Mouse (Mus musculus) G1E (cell line): ENCODE results near the gene Nox4. TPM values are rescaled to one million over a fixed set of nuclear protein-coding genes. Genes with fewer than 3 reads are reported as not detected.

ENCODE experiments used
- ATAC-seq: 2 replicates; pipeline ENCODE4 v1.8.0; 2016; ENCODE audit warnings: mild to moderate bottlenecking; ENCODE audit not compliant: insufficient number of reproducible peaks, poor library complexity, low FRiP score, severe bottlenecking; ENCODE audit errors: extremely low read depth
- DNase-seq: peaks from one replicate; pipeline ENCODE4 v3.0.0; 2012; ENCODE audit warnings: low spot score
- H3K27me3 ChIP-seq: 2 replicates; pipeline ENCODE4 v1.6.1; 2012; ENCODE audit warnings: mild to moderate bottlenecking, low read length, inconsistent platforms; ENCODE audit not compliant: insufficient read depth
- H3K36me3 ChIP-seq: replicated peaks from 2 replicates; pipeline ENCODE3; 2012; ENCODE audit warnings: mild to moderate bottlenecking, inconsistent platforms
- H3K4me1 ChIP-seq: 2 replicates; pipeline ENCODE4 v1.6.1; 2012; ENCODE audit warnings: low read depth, low read length, inconsistent platforms, mixed read lengths; ENCODE audit not compliant: insufficient read depth
- H3K4me3 ChIP-seq: 2 replicates; pipeline ENCODE4 v1.5.1; 2012; ENCODE audit warnings: low read depth, mild to moderate bottlenecking, inconsistent platforms, low read length, moderate library complexity, mixed read lengths
- H3K9me3 ChIP-seq: replicated peaks from 2 replicates; pipeline ENCODE4 v1.6.1; 2012; ENCODE audit warnings: inconsistent platforms
- CTCF ChIP-seq: IDR thresholded peaks from 2 replicates; pipeline ENCODE4 v1.5.1; 2012; ENCODE audit warnings: low read depth, low read length, inconsistent platforms, mixed read lengths
- GATA1 ChIP-seq: IDR thresholded peaks from 2 replicates; pipeline ENCODE4 v1.6.1; 2012; ENCODE audit warnings: borderline replicate concordance, low read length, inconsistent platforms, mixed read lengths
- GATA2 ChIP-seq: IDR thresholded peaks from 2 replicates; pipeline ENCODE4 v1.6.1; 2012; ENCODE audit warnings: low read depth, low read length, inconsistent platforms, borderline replicate concordance
- POLR2AphosphoS5 ChIP-seq: IDR thresholded peaks from 2 replicates; pipeline ENCODE4 v1.6.1; 2012; ENCODE audit warnings: low read depth, low read length, inconsistent platforms; ENCODE audit not compliant: insufficient replicate concordance
- TAL1 ChIP-seq: conservative IDR thresholded peaks from 2 replicates; pipeline ENCODE4 v1.6.1; 2012; ENCODE audit warnings: low read depth, low read length, inconsistent platforms, mixed read lengths
- polyA plus RNA-seq: library from polyadenylated mRNA; stranded (reverse); fragments of >175 nt; gene quantifications from 2 replicates; pipeline ENCODE4 v1.2.3, GENCODE M21; 2012
- total RNA-seq, 2 experiments: library from RNA; stranded (forward) in 1 of 2; stranded (reverse) in 1 of 2; fragments of 200-1000 nt in 1 of 2; fragments of >200 nt in 1 of 2; fragmentation: Nextera tagmentation in 1 of 2; gene quantifications; 2 replicates each; pipeline ENCODE4 v1.2.3; 2014 to 2017

Gene Nox4
- total and polyA plus RNA-seq, 3 experiments, result 0.11 TPM; not detected in 2

DNA sequence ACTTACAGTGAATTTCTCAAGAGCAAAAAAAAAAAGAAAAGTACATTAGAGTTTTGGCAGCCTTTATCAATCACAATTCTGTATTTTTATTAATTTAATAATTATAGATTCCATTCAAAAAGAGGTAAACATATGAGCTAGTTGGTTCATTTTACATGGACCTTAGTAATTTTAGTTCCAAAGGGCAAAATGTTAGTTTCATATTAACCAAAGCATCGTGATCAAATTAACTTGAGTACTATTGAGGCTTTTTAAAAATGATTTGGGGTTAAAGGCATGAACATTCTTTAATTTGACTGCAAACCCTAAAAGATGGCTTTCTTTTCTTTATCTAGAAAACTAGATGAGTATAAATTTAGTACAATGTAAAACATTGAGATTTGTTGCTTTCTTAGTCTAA is 16.4 kb upstream of the Nox4 start:
- no peaks in the 10 kb centered on the region for H3K4me1 ChIP-seq
- ATAC-seq (no peak), DNase-seq (no peak)
- no peak for TF ChIP-seq TAL1
- no peak for TF ChIP-seq CTCF
- TF ChIP-seq GATA1, result no peak
- TF ChIP-seq POLR2AphosphoS5, result no peak
- TF ChIP-seq GATA2, result no peak
- no peaks in the 10 kb centered on the region for H3K9me3 ChIP-seq
- no peaks in the 10 kb centered on the region for H3K27me3 ChIP-seq
- H3K4me3 ChIP-seq, result no peak overlapping the region
- H3K36me3 ChIP-seq, result no peaks in the 10 kb centered on the region

DNA sequence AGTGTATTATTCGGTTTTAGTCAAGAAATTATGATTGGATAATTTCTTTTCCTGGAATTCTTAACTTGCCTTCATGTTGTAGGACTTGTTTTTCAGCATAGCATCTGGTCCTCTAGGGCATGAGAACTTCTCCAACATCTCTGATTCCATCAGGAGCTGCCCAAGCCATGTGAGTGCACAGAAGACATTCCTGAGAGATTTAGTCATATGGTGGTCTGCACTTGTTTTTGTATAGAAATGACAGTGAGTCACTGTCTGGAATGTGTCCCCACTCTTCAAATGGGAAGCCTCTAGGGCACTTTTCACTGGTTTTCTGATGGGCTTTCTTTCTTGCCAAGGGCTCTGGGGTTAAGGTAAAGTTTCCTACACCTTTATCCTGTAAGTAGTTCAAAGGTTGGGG is 4.8 kb upstream of the Nox4 start:
- Histone ChIP-seq H3K4me1 (no peaks in the 10 kb centered on the region), H3K27me3 (no peaks in the 10 kb centered on the region), H3K4me3 (no peak overlapping the region), H3K9me3 (no peaks in the 10 kb centered on the region; the same call in 1 of the 2 replicates), H3K36me3 (no peaks in the 10 kb centered on the region)
- no peak for ATAC-seq
- no peak for DNase-seq
- no peak for TF ChIP-seq GATA1
- no peak for TF ChIP-seq TAL1
- TF ChIP-seq CTCF, result no peak
- TF ChIP-seq GATA2, result no peak
- TF ChIP-seq POLR2AphosphoS5, result no peak

DNA sequence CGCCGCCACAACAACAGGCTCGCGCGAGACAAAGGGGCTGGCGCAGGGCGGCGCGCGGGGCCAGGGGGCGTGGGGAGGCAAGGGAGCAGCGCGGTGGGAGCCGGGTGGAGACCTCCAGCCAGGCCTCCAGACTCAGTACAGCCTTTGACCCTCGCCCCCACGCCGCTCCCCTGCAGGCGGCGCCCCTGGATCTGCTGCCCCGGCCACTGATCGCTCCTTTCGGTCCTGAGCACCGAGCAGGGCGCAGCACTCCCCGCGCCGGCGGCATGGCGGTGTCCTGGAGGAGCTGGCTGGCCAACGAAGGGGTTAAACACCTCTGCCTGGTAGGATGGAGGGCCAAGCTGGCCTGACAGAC is 661 bp downstream of the Nox4 start:
- Histone ChIP-seq H3K4me1 (no peaks in the 10 kb centered on the region), H3K27me3 (no peaks in the 10 kb centered on the region), H3K36me3 (no peaks in the 10 kb centered on the region), H3K4me3 (no peak overlapping the region), H3K9me3 (peaks cover 5% of the 10 kb centered on the region)
- ATAC-seq (no peak), DNase-seq (no peak)
- TF ChIP-seq POLR2AphosphoS5, result no peak
- no peak for TF ChIP-seq CTCF
- TF ChIP-seq TAL1, result no peak
- no peak for TF ChIP-seq GATA2
- no peak for TF ChIP-seq GATA1

DNA sequence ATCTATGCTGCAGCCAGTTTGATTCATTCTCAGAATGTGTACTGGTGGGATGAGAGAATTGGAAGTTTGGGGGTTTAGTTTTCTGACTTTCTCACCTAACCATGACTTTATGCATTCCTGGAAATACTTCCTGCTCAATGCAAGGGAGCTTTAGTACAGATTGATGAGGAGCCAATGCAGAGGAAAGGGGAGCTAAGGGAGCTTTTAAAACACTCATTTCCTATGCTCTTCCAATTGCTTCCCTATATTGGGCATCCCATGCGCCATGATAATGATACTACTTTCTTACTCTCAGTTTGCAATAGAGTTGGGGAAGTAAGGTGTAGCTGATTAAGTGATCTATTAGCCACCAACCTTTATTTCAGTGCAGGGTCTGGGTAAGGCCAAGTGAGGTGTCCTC is 1.0 kb downstream of the Nox4 start:
- no peak overlapping the region for H3K4me3 ChIP-seq
- ATAC-seq (no peak), DNase-seq (no peak)
- no peak for TF ChIP-seq GATA1
- no peak for TF ChIP-seq GATA2
- no peak for TF ChIP-seq POLR2AphosphoS5
- TF ChIP-seq TAL1, result no peak
- no peak for TF ChIP-seq CTCF
- H3K4me1 ChIP-seq, result no peaks in the 10 kb centered on the region
- peaks cover 5% of the 10 kb centered on the region for H3K9me3 ChIP-seq
- H3K36me3 ChIP-seq, result no peaks in the 10 kb centered on the region
- H3K27me3 ChIP-seq, result no peaks in the 10 kb centered on the region

DNA sequence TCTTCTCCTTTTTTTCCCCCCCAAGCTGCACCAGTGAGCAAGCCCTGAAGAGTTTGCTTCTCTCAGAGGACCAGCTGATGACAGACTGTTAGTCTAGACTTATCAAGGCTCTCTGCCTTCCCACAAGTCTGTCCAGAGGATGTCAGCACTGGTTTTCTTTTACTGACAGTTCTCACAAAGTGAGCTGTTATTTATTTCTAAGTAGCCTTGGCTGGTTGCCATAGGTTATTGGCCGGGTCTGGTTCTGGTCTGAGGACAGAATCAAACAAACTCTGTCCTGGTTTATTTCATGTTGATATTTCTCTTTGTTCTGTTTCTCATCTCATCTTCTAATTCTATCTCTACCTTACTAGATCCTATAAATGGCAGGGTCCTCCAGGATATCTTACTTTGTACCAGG is 2.0 kb downstream of the Nox4 start:
- H3K4me3 ChIP-seq, result no peak overlapping the region
- ATAC-seq (no peak), DNase-seq (no peak)
- no peaks in the 10 kb centered on the region for H3K4me1 ChIP-seq
- peaks cover 5% of the 10 kb centered on the region for H3K9me3 ChIP-seq
- no peaks in the 10 kb centered on the region for H3K27me3 ChIP-seq
- no peaks in the 10 kb centered on the region for H3K36me3 ChIP-seq
- TF ChIP-seq GATA1, result no peak
- TF ChIP-seq GATA2, result no peak
- no peak for TF ChIP-seq POLR2AphosphoS5
- TF ChIP-seq TAL1, result no peak
- TF ChIP-seq CTCF, result no peak

DNA sequence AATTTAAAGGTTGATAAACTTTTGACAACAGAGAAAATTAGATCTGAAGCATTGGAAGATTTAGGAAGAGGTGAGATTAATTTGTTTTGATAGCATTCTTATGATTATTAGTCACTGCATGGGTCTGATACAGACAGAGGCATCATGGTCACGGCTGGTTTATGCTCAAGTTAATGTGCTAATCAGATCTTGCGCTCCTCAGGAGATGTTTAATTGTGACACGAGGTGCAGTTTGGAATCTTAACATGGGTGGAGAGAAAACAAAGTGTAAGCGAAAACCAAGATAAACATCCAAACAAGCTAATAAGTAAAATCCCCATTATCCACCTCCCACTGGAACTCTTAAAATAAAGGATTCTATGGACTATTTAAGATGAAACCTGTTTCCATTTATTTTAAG is 6.2 kb downstream of the Nox4 start:
- Histone ChIP-seq H3K36me3 (no peaks in the 10 kb centered on the region), H3K4me3 (no peak overlapping the region), H3K27me3 (no peaks in the 10 kb centered on the region), H3K9me3 (no peaks in the 10 kb centered on the region; the same call in 1 of the 2 replicates), H3K4me1 (no peaks in the 10 kb centered on the region)
- DNase-seq, result no peak
- no peak for TF ChIP-seq GATA2
- no peak for TF ChIP-seq TAL1
- no peak for TF ChIP-seq POLR2AphosphoS5
- no peak for TF ChIP-seq CTCF
- TF ChIP-seq GATA1, result no peak
- no peak for ATAC-seq

DNA sequence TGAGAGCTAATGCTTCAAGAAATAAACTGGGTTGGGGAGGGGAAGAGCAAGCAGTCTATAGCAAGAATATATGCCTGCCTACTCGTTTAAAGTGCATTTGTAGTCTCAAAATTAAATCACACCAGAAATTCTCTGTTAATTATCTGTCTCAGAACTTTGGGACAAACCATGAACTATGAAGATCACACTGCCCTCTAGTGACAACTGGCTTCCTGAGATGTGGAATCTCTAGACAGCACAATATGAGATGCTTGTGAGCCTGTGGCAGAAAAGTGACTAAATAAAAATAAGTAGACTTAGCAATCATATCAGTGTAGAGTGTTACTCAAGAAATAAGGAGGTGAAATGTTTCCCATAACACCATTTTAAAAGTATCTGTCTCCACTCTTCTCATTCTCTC is 31.3 kb downstream of the Nox4 start:
- Histone ChIP-seq H3K4me3 (no peak overlapping the region), H3K36me3 (no peaks in the 10 kb centered on the region), H3K27me3 (no peaks in the 10 kb centered on the region), H3K9me3 (no peaks in the 10 kb centered on the region), H3K4me1 (no peaks in the 10 kb centered on the region)
- TF ChIP-seq CTCF (no peak), GATA2 (no peak), POLR2AphosphoS5 (no peak), TAL1 (no peak), GATA1 (no peak)
- ATAC-seq (no peak), DNase-seq (no peak)
